22 mouse cellular contexts compared by ENCODE assay signal in genomic region chr8:126619487-126619886, GRCm38 (mm10). TPM values are rescaled to one million over a fixed set of nuclear protein-coding genes. Genes with fewer than 3 reads are reported as not detected.
DNase-seq lines count a peak whose midpoint lies in the region; ATAC-seq and TF ChIP-seq lines count a peak whose summit lies in the region.
"Had no signal": no experiment of that assay in that cellular context is flagged by ENCODE, and none has a peak within 500 bp of the region (broad histone marks: within the 10 kb centered on the region; RNA-seq: fewer than 3 reads in every experiment).

No protein-coding gene starts in this region.

- WGBS in kidney, adult 2 months = 62% methylated on average over 6 of the region's 6 CpGs
- 89% methylated on average over 6 of the region's 6 CpGs for WGBS in kidney, embryonic 16.5 days

- ATAC-seq in kidney, embryonic 16.5 days (ENCODE audit: low FRiP score, low TSS enrichment) = no peak
- 0 out of 2 replicates have a peak, but pooled peaks have one; percentile 13 for ATAC-seq in common myeloid progenitor, adult 5-6 weeks (replicated peaks; ENCODE audit: low read depth, poor library complexity, severe bottlenecking)
- peak; percentile 56 for ATAC-seq in megakaryocyte progenitor cell, adult 5-6 weeks (replicated peaks; ENCODE audit: poor library complexity)

- no peak overlapping the region for H3K4me3 ChIP-seq in kidney, adult 2 months (ENCODE audit: insufficient read depth, low read depth, low read length)
- no peak overlapping the region for H3K4me3 ChIP-seq in kidney, embryonic 16.5 days (ENCODE audit: low read length)
- H3K4me3 ChIP-seq: forebrain, embryonic 10.5 days; hindbrain, embryonic 15.5 days; midbrain, embryonic 12.5 days; neural tube, embryonic 12.5 days had no signal

- H3K36me3 ChIP-seq in kidney, adult 2 months (ENCODE audit: control insufficient read depth, insufficient read depth, low read length) = no peaks in the 10 kb centered on the region
- no peaks in the 10 kb centered on the region for H3K36me3 ChIP-seq in kidney, embryonic 16.5 days (ENCODE audit: insufficient read depth, low read length)
- H3K36me3 ChIP-seq: forebrain, embryonic 10.5 days; hindbrain, embryonic 15.5 days; midbrain, embryonic 12.5 days; neural tube, embryonic 12.5 days had no signal

- H3K9me3 ChIP-seq in kidney, embryonic 16.5 days (ENCODE audit: low read length) = no peaks in the 10 kb centered on the region
- H3K9me3 ChIP-seq: forebrain, embryonic 10.5 days; hindbrain, embryonic 15.5 days; midbrain, embryonic 12.5 days; neural tube, embryonic 12.5 days had no signal

- no peaks in the 10 kb centered on the region for H3K27me3 ChIP-seq in kidney, adult 2 months (replicated peaks; ENCODE audit: control insufficient read depth, insufficient read depth, low read length)
- no peaks in the 10 kb centered on the region for H3K27me3 ChIP-seq in kidney, embryonic 16.5 days (ENCODE audit: insufficient read depth, low read length)
- H3K27me3 ChIP-seq: hindbrain, embryonic 15.5 days; midbrain, embryonic 12.5 days; neural tube, embryonic 12.5 days had no signal

- no peak for TF ChIP-seq CTCF in kidney, adult 2 months (conservative IDR thresholded peaks at IDR 0.05; ENCODE audit: insufficient read depth, insufficient read length, low read depth, low read length)

- H3K4me1 ChIP-seq in kidney, adult 2 months (ENCODE audit: control insufficient read depth, insufficient read depth, low read length) = peaks cover 41% of the 10 kb centered on the region
- peaks cover 25% of the 10 kb centered on the region for H3K4me1 ChIP-seq in kidney, embryonic 16.5 days (ENCODE audit: insufficient read depth, low read length)
- H3K4me1 ChIP-seq: hindbrain, embryonic 15.5 days; midbrain, embryonic 12.5 days; neural tube, embryonic 12.5 days had no signal

- TF ChIP-seq POLR2A in kidney, adult 2 months (IDR thresholded peaks at IDR 0.05; ENCODE audit: low read depth, low read length) = no peak

- no peak overlapping the region for H3K4me2 ChIP-seq in kidney, embryonic 16.5 days (replicated peaks; ENCODE audit: low read depth, low read length)
- H3K4me2 ChIP-seq: hindbrain, embryonic 15.5 days; midbrain, embryonic 12.5 days; neural tube, embryonic 12.5 days had no signal

- peak; percentile 65 for DNase-seq in kidney, adult 2 months
- DNase-seq in 416B (ENCODE audit: low read depth) = peak; percentile 34
- DNase-seq in frontal cortex, postnatal 25 days (ENCODE audit: low spot score in 2 of 2) = no peak
- no peak for DNase-seq in cerebellum, adult 8-10 months
- DNase-seq: adrenal gland, adult 8-10 months; B cell, adult 2 months; cerebellum, adult 11 months; cerebellum, postnatal 25 days; heart, adult 18-20 months; heart, postnatal 36 days; kidney, adult 8-10 months; left cerebral cortex, postnatal 4 days; lung, adult 18-20 months; thymus, postnatal 36 days had no signal

- H3K9ac ChIP-seq in kidney, embryonic 16.5 days (replicated peaks; ENCODE audit: low read length) = no peak overlapping the region
- H3K9ac ChIP-seq: hindbrain, embryonic 15.5 days; midbrain, embryonic 12.5 days; neural tube, embryonic 12.5 days had no signal

- H3K27ac ChIP-seq in kidney, adult 2 months (ENCODE audit: insufficient read depth, low read depth, low read length) = no peak overlapping the region
- H3K27ac ChIP-seq in kidney, embryonic 16.5 days (ENCODE audit: low read length) = no peak overlapping the region
- H3K27ac ChIP-seq: forebrain, embryonic 10.5 days; hindbrain, embryonic 15.5 days; macrophage; midbrain, embryonic 12.5 days; neural tube, embryonic 12.5 days had no signal

RNA-seq across cellular contexts. Expression of gene Irf2bp2, which starts 25.7 kb away (rescaled TPM):
- 40.6 and 46.6 TPM in 2 replicates for polyA plus RNA-seq in kidney, adult 2 months (2012; rRNA removed)
- 11.5 and 12.1 TPM in 2 replicates for polyA plus RNA-seq in kidney, embryonic 16.5 days (2015; fragmentation: Nextera tagmentation; extraction: Ambion mirVana)
- total RNA-seq in common myeloid progenitor, adult 5-6 weeks (2017) = 72.3 and 85.4 TPM in 2 replicates
- total RNA-seq in megakaryocyte progenitor cell, adult 5-6 weeks (2015) = 109 and 114 TPM in 2 replicates
- 95.7 and 110 TPM in 2 replicates for total RNA-seq in megakaryocyte progenitor cell, adult 5-6 weeks (2017)

Comparison
In these comparisons a context has a peak if more than half of its experiments do, and no peak if none do; other contexts are left out.
1. DNase-seq: peak in kidney, adult 2 months (single experiment) and 416B (single experiment); none in frontal cortex, postnatal 25 days (0 of 2) and cerebellum, adult 8-10 months (single experiment).